Mouse (Mus musculus) hindbrain, embryonic 11.5 days (tissue): Measurements from ENCODE around the gene Gpr31b. TPM values are rescaled to one million over a fixed set of nuclear protein-coding genes. Genes with fewer than 3 reads are reported as not detected.
"Not testable (repeated sequence)": the region's sequence is repeated elsewhere in the genome, so short reads cannot be mapped to it uniquely, and the experiment has no call there.

Source experiments
- ATAC-seq: fragments of 200-750 bp; cut with Nextera tagmentation; 2 replicates; pipeline ENCODE4 v1.8.0; 2017; ENCODE audit warnings: mild to moderate bottlenecking, moderate TSS enrichment, moderate library complexity; ENCODE audit not compliant: low FRiP score
- DNase-seq: peaks from one replicate; pipeline ENCODE4 v3.0.0-alpha.2; 2015; ENCODE audit warnings: low spot score
- H3K27ac ChIP-seq: fragments of 300-500 bp; sonication (generic); 2 replicates; pipeline ENCODE4 v1.5.1; 2014; ENCODE audit warnings: mild to moderate bottlenecking, low read depth, low read length
- H3K27me3 ChIP-seq: fragments of 300-500 bp; sonication (generic); 2 replicates; pipeline ENCODE4 v1.6.1; 2014; ENCODE audit warnings: mild to moderate bottlenecking, low read length, moderate library complexity, mixed read lengths; ENCODE audit not compliant: control insufficient read depth, insufficient read depth
- H3K36me3 ChIP-seq: fragments of 300-500 bp; sonication (generic); 2 replicates; pipeline ENCODE4 v1.6.1; 2014; ENCODE audit warnings: mild to moderate bottlenecking, low read length, moderate library complexity, mixed read lengths; ENCODE audit not compliant: control insufficient read depth, insufficient read depth
- H3K4me1 ChIP-seq: fragments of 300-500 bp; sonication (generic); replicated peaks from 2 replicates; pipeline ENCODE4 v1.6.1; 2014; ENCODE audit warnings: low read length, mixed read lengths; ENCODE audit not compliant: control insufficient read depth, insufficient read depth
- H3K4me2 ChIP-seq: fragments of 300-500 bp; sonication (generic); replicated peaks from 2 replicates; pipeline ENCODE4 v1.6.1; 2014; ENCODE audit warnings: mild to moderate bottlenecking, low read depth, low read length
- H3K4me3 ChIP-seq: fragments of 300-500 bp; sonication (generic); 2 replicates; pipeline ENCODE4 v1.5.1; 2014; ENCODE audit warnings: low read depth, low read length
- H3K9ac ChIP-seq: fragments of 300-500 bp; sonication (generic); 2 replicates; pipeline ENCODE4 v1.6.1; 2014; ENCODE audit warnings: low read depth, low read length
- H3K9me3 ChIP-seq: fragments of 300-500 bp; sonication (generic); 2 replicates; pipeline ENCODE4 v1.6.1; 2016; ENCODE audit warnings: low read length; ENCODE audit not compliant: control insufficient read depth
- WGBS: fragments of 180-500 bp; shearing (Covaris S2); extraction: QIAGEN DNeasy Blood & Tissue Kit; methylation state at CpG from one replicate; pipeline ENCODE4 v1.1.7; 2014; 5-methylcytosine and 5-hydroxymethylcytosine counted together
- polyA plus RNA-seq: library from polyadenylated mRNA; unstranded; fragments of >200 nt; fragmentation: Nextera tagmentation; extraction: Ambion mirVana; gene quantifications from 2 replicates; pipeline ENCODE4 v1.2.1, GENCODE M21; 2014

Gene Gpr31b
- polyA plus RNA-seq, 1 experiment from 2014 or later = 0.25 TPM

GRCm38 (mm10) chr17:13043846-13044673, 8.0 kb downstream of the Gpr31b start:
- not testable (repeated sequence) for H3K4me3 ChIP-seq, H3K9me3 ChIP-seq, H3K4me1 ChIP-seq, H3K4me2 ChIP-seq, H3K27me3 ChIP-seq, H3K36me3 ChIP-seq, H3K9ac ChIP-seq, H3K27ac ChIP-seq
- DNase-seq (peak; percentile 69), ATAC-seq (peak; percentile 74)
- 5% methylated on average over 3 of the region's 4 CpGs for WGBS

- not testable (repeated sequence) for H3K27me3 ChIP-seq, H3K36me3 ChIP-seq, DNase-seq, H3K4me3 ChIP-seq, H3K27ac ChIP-seq, H3K4me1 ChIP-seq, ATAC-seq, H3K9me3 ChIP-seq, H3K9ac ChIP-seq, H3K4me2 ChIP-seq
- 86% methylated on average over 3 of the region's 12 CpGs for WGBS
These were observed 15.4 kb downstream of the Gpr31b start for GRCm38 (mm10) chr17:13036627-13037192.

GRCm38 (mm10) chr17:13013316-13013715, 38.8 kb downstream of the Gpr31b start:
- Histone ChIP-seq H3K4me1 (no peaks in the 10 kb centered on the region), H3K27ac (no peak overlapping the region), H3K27me3 (no peaks in the 10 kb centered on the region), H3K9ac (no peak overlapping the region), H3K4me2 (no peak overlapping the region), H3K36me3 (peaks cover 4% of the 10 kb centered on the region), H3K4me3 (no peak overlapping the region), H3K9me3 (no peaks in the 10 kb centered on the region)
- ATAC-seq (no peak), DNase-seq (no peak)
- WGBS = 81% methylated on average over 3 of the region's 3 CpGs

DNA sequence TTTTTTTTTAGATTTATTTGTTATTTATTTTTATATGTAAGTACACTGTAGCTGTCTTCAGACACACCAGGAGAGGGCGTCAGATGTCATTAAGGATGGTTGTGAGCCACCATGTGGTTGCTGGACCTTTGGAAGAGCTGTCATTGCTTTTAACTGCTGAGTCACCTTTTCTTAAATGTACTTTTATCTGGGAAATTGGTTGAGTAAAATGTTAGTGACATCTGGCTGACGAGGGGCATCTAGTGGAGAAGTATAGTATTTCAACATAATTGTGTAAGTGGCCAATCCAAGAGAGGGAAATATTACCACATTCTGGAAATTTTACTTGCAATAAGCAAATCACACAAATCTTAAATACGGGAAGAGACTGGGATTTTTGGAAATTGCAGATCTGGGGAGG, 42.2 kb downstream of the Gpr31b start:
- Histone ChIP-seq H3K9me3 (no peaks in the 10 kb centered on the region), H3K4me3 (no peak overlapping the region), H3K27ac (no peak overlapping the region), H3K4me2 (no peak overlapping the region), H3K27me3 (no peaks in the 10 kb centered on the region), H3K9ac (no peak overlapping the region), H3K4me1 (no peaks in the 10 kb centered on the region), H3K36me3 (no peaks in the 10 kb centered on the region)
- DNase-seq (peak; percentile 42), ATAC-seq (no peak)
- WGBS = 51% methylated on average over 3 of the region's 3 CpGs

GRCm38 (mm10) chr17:13008528-13008927, 43.6 kb downstream of the Gpr31b start:
- WGBS = 2% methylated on average over 10 of the region's 10 CpGs
- peak overlapping the region; percentile 88 for H3K4me3 ChIP-seq
- ATAC-seq = no peak
- H3K4me2 ChIP-seq = peak overlapping the region; percentile 67
- DNase-seq = peak; percentile 12
- peak overlapping the region; percentile 68 for H3K9ac ChIP-seq
- no peaks in the 10 kb centered on the region for H3K9me3 ChIP-seq
- H3K27ac ChIP-seq = peak overlapping the region; percentile 83; the same call in 1 of the 2 replicates
- no peaks in the 10 kb centered on the region for H3K4me1 ChIP-seq
- no peaks in the 10 kb centered on the region for H3K27me3 ChIP-seq
- H3K36me3 ChIP-seq = no peaks in the 10 kb centered on the region

DNA sequence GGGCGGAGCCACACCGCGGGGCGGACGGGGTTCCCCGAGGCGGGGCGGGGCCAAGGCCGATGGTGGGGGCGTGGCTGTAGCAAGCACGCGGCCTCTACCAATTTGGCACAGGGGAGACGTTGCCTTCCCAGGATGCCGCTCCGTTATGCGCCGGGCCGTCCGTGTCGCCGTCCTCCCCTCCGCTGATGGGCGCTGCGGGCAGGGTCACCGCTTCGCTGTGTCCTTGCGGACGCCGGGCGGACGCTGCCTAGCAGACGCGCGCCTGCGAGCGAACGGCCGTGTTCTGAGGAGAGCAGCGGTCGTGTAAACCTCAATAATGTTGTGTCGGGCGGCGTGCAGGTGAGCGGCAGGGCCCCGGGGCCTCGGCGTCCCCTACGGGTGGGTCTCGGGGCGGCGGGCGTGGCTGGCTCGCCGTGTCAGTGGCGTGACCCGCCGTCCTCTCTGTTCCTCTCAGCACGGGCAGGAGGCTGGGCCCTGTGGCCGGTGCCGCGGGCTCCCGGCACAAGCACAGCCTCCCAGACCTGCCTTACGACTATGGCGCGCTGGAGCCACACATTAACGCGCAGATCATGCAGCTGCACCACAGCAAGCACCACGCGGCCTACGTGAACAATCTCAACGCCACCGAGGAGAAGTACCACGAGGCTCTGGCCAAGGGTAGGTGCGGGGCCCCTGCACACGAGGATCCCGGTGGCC, 44.2 kb downstream of the Gpr31b start:
- WGBS = under 1% methylated on average over 60 of the region's 76 CpGs
- H3K9me3 ChIP-seq = no peaks in the 10 kb centered on the region
- DNase-seq (peak; percentile 97), ATAC-seq (peak; percentile 98)
- H3K27ac ChIP-seq = peak overlapping the region; percentile 83
- H3K4me2 ChIP-seq = peak overlapping the region; percentile 67
- peak overlapping the region; percentile 88 for H3K4me3 ChIP-seq
- H3K4me1 ChIP-seq = no peaks in the 10 kb centered on the region
- H3K9ac ChIP-seq = peak overlapping the region; percentile 68
- no peaks in the 10 kb centered on the region for H3K27me3 ChIP-seq
- no peaks in the 10 kb centered on the region for H3K36me3 ChIP-seq

DNA sequence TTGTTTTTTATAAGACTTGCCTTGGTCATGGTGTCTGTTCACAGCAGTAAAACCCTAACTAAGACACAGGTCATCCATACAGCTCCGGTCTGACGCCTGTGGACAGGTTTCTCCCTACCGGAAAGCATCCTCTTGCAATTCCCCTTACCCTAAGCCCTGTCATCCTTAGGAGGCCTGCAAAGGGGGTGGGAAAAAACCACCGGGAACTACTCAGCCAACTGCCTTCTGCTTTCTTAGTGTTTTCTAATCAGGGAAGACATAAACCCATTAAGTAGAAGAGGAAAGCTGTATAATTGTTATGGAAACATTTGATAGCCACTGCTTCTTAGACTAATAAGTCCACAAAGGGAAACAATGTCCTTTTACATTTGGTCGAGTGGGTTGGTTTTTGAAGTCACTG, 45.1 kb downstream of the Gpr31b start:
- Histone ChIP-seq H3K9me3 (no peaks in the 10 kb centered on the region), H3K27me3 (no peaks in the 10 kb centered on the region), H3K4me3 (peak overlapping the region; percentile 88; the same call in 1 of the 2 replicates), H3K27ac (peak overlapping the region; percentile 83; the same call in 1 of the 2 replicates), H3K9ac (no peak overlapping the region), H3K36me3 (no peaks in the 10 kb centered on the region), H3K4me2 (peak overlapping the region; percentile 67), H3K4me1 (no peaks in the 10 kb centered on the region)
- no peak for ATAC-seq
- peak; percentile 10 for DNase-seq
- WGBS = 53% methylated on average over 5 of the region's 5 CpGs

GRCm38 (mm10) chr17:13006546-13006945, 45.5 kb downstream of the Gpr31b start, which contains the start of gene Sod2:
Sod2 (plus strand) TSS chr17:13006846.
- Histone ChIP-seq H3K4me2 (peak within 1 kb of the TSS; percentile 67), H3K27ac (peak within 1 kb of the TSS; percentile 83), H3K4me3 (peak within 1 kb of the TSS; percentile 88), H3K9ac (peak within 1 kb of the TSS; percentile 52)
- ATAC-seq, H3K36me3 ChIP-seq, H3K9me3 ChIP-seq, DNase-seq, H3K4me1 ChIP-seq, H3K27me3 ChIP-seq: not testable (repeated sequence)
- 94% methylated on average over 2 of the region's 2 CpGs for WGBS
